ENCODE assay signal across 16 mouse cellular contexts in the genomic region with DNA sequence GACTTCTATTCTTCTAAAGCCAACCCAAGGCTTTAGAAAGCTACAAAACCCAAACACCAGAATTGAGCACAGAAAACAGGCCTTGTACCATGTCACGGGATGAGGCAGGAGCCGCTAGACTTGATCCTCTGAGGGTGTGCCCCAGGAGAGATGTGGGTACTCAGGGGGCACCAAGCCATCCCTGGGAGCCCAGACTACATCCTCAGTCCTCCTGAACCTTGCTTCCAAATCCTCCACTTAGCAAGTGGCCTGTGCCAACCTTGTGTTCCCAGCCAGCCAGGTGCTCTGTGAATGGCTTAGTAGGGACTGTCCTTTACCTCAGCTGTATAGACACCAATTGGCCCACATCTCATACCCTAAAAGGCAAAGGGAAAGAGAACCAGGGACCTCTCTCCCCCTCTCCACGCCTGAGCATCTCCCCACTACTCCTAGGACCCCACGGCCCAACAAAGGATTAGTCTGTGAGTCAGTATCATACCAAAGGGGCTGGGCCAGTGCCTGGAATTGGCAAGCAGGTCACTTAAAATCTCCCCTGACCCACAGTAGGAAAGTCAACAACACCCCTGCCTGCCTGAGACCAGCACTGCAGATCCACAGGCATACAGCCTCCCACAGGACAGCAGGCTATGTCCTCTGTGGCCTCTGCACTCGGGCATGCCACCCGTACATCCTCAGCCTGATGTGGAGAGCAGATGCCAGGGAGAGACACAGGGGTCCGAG. TPM values are rescaled to one million over a fixed set of nuclear protein-coding genes. Genes with fewer than 3 reads are reported as not detected.
DNase-seq lines count a peak whose midpoint lies in the region; ATAC-seq lines count a peak whose summit lies in the region.
"Had no signal": no experiment of that assay in that cellular context is flagged by ENCODE, and none has a peak within 500 bp of the region (broad histone marks: within the 10 kb centered on the region; RNA-seq: fewer than 3 reads in every experiment).

No protein-coding gene starts in this region.

- peak; percentile 54 for DNase-seq in cerebellum, adult 11-12 months
- DNase-seq in cerebellum, postnatal 10 days = no peak
- DNase-seq in hindbrain, embryonic 11.5 days (ENCODE audit: low spot score) = no peak
- DNase-seq in hindbrain, embryonic 14.5 days (ENCODE audit: low spot score) = no peak
- peak; percentile 55 for DNase-seq in cerebellum, adult 9-10 months
- DNase-seq in retina, embryonic 14.5 days (ENCODE audit: low spot score) = no peak
- no peak for DNase-seq in spleen, adult 12 weeks (ENCODE audit: low spot score)
- DNase-seq: adrenal gland, postnatal 10 days; gastrocnemius, adult 2 months; gastrocnemius, postnatal 25 days had no signal

- no peaks in the 10 kb centered on the region for H3K9me3 ChIP-seq in hindbrain, embryonic 11.5 days (ENCODE audit: control insufficient read depth, low read length)
- H3K9me3 ChIP-seq in hindbrain, embryonic 14.5 days (ENCODE audit: control insufficient read depth, low read length) = no peaks in the 10 kb centered on the region
- H3K9me3 ChIP-seq: embryonic facial prominence, embryonic 13.5 days; forebrain, embryonic 13.5 days; heart, embryonic 12.5 days; hindbrain, embryonic 13.5 days; intestine, embryonic 15.5 days had no signal

- 84% methylated on average over 7 of the region's 7 CpGs for WGBS in hindbrain, embryonic 11.5 days
- 76% methylated on average over 7 of the region's 7 CpGs for WGBS in hindbrain, embryonic 14.5 days

- H3K4me1 ChIP-seq in hindbrain, embryonic 11.5 days (replicated peaks; ENCODE audit: control insufficient read depth, insufficient read depth, low read length) = peaks cover 20% of the 10 kb centered on the region
- peaks cover 26% of the 10 kb centered on the region for H3K4me1 ChIP-seq in hindbrain, embryonic 14.5 days (replicated peaks; ENCODE audit: control insufficient read depth, insufficient read depth, low read length)

- no peaks in the 10 kb centered on the region for H3K36me3 ChIP-seq in hindbrain, embryonic 11.5 days (ENCODE audit: control insufficient read depth, insufficient read depth, low read length)
- H3K36me3 ChIP-seq in hindbrain, embryonic 14.5 days (replicated peaks; ENCODE audit: control insufficient read depth, insufficient read depth) = no peaks in the 10 kb centered on the region
- H3K36me3 ChIP-seq: embryonic facial prominence, embryonic 13.5 days; heart, embryonic 12.5 days; hindbrain, embryonic 13.5 days; intestine, embryonic 15.5 days had no signal

- H3K27me3 ChIP-seq in hindbrain, embryonic 11.5 days (ENCODE audit: control insufficient read depth, insufficient read depth, low read length) = peaks cover 11% of the 10 kb centered on the region
- 0 out of 2 replicates have a peak, but pooled peaks cover 7% of the 10 kb centered on the region for H3K27me3 ChIP-seq in hindbrain, embryonic 14.5 days (ENCODE audit: control insufficient read depth, insufficient read depth, low read length)

- 0 out of 2 replicates have a peak overlapping the region, but pooled peaks have one; percentile 38 for H3K9ac ChIP-seq in hindbrain, embryonic 11.5 days (ENCODE audit: low read depth, low read length)
- H3K9ac ChIP-seq in hindbrain, embryonic 14.5 days = no peak overlapping the region
- H3K9ac ChIP-seq: embryonic facial prominence, embryonic 13.5 days; forebrain, embryonic 13.5 days; heart, embryonic 12.5 days; intestine, embryonic 15.5 days had no signal

- no peak overlapping the region for H3K4me2 ChIP-seq in hindbrain, embryonic 11.5 days (replicated peaks; ENCODE audit: low read depth, low read length)
- H3K4me2 ChIP-seq in hindbrain, embryonic 14.5 days (replicated peaks) = no peak overlapping the region
- H3K4me2 ChIP-seq: embryonic facial prominence, embryonic 13.5 days; forebrain, embryonic 13.5 days; heart, embryonic 12.5 days; hindbrain, embryonic 13.5 days; intestine, embryonic 15.5 days had no signal

- no peak for ATAC-seq in hindbrain, embryonic 11.5 days (ENCODE audit: low FRiP score)
- no peak for ATAC-seq in hindbrain, embryonic 14.5 days (ENCODE audit: low FRiP score)
- ATAC-seq: forebrain, embryonic 13.5 days; intestine, embryonic 15.5 days had no signal

- H3K4me3 ChIP-seq in hindbrain, embryonic 11.5 days (ENCODE audit: low read depth, low read length) = no peak overlapping the region
- no peak overlapping the region for H3K4me3 ChIP-seq in hindbrain, embryonic 14.5 days (replicated peaks; ENCODE audit: low read length)
- H3K4me3 ChIP-seq: embryonic facial prominence, embryonic 13.5 days; forebrain, embryonic 13.5 days; gastrocnemius, adult 2 months; heart, embryonic 12.5 days; hindbrain, embryonic 13.5 days; intestine, embryonic 15.5 days had no signal

- H3K27ac ChIP-seq in hindbrain, embryonic 11.5 days (ENCODE audit: low read depth, low read length) = no peak overlapping the region
- no peak overlapping the region for H3K27ac ChIP-seq in hindbrain, embryonic 14.5 days
- H3K27ac ChIP-seq: embryonic facial prominence, embryonic 13.5 days; forebrain, embryonic 13.5 days; gastrocnemius, adult 2 months; hindbrain, embryonic 13.5 days; intestine, embryonic 15.5 days had no signal

RNA-seq across cellular contexts. Expression of gene Grm4, which starts 14.2 kb away (rescaled TPM):
- 2.5 and 3.6 TPM in 2 replicates for polyA plus RNA-seq in hindbrain, embryonic 11.5 days (2014; fragmentation: Nextera tagmentation; extraction: Ambion mirVana)
- 9.0 and 10.1 TPM in 2 replicates for polyA plus RNA-seq in hindbrain, embryonic 14.5 days (2014; fragmentation: Nextera tagmentation; extraction: Ambion mirVana)
- polyA plus RNA-seq: C2C12 had no signal

RNA-seq across cellular contexts. Expression of gene Hmga1, which starts 49.3 kb away (rescaled TPM):
- 305 and 319 TPM in 2 replicates for polyA plus RNA-seq in hindbrain, embryonic 11.5 days (2014; fragmentation: Nextera tagmentation; extraction: Ambion mirVana)
- 136 and 148 TPM in 2 replicates for polyA plus RNA-seq in hindbrain, embryonic 14.5 days (2014; fragmentation: Nextera tagmentation; extraction: Ambion mirVana)

RNA-seq across cellular contexts. Expression of gene AI413582, which starts 58.5 kb away (rescaled TPM):
- 17.1 and 19.0 TPM in 2 replicates for polyA plus RNA-seq in hindbrain, embryonic 11.5 days (2014; fragmentation: Nextera tagmentation; extraction: Ambion mirVana)
- 68.0 and 76.5 TPM in 2 replicates for polyA plus RNA-seq in hindbrain, embryonic 14.5 days (2014; fragmentation: Nextera tagmentation; extraction: Ambion mirVana)

Comparison
In these comparisons a context has a peak if more than half of its experiments do, and no peak if none do; other contexts are left out.
1. DNase-seq: peak in cerebellum, adult 11-12 months (single experiment) and cerebellum, adult 9-10 months (single experiment); none in cerebellum, postnatal 10 days (0 of 2), hindbrain, embryonic 11.5 days (single experiment), hindbrain, embryonic 14.5 days (single experiment), retina, embryonic 14.5 days (single experiment) and spleen, adult 12 weeks (single experiment).